Mouse (Mus musculus): ENCODE results near the gene Gm36864. TPM values are rescaled to one million over a fixed set of nuclear protein-coding genes. Genes with fewer than 3 reads are reported as not detected.
"Not testable (repeated sequence)": the region's sequence is repeated elsewhere in the genome, so short reads cannot be mapped to it uniquely, and the experiment has no call there.

Gene Gm36864
- 0.10 TPM in 1 of 2 replicates, not detected in the other for polyA plus RNA-seq (2016; fragmentation: Nextera tagmentation; extraction: Ambion mirVana)

GRCm38 (mm10) chr7:44235909-44236308 lies at the start of gene Gm36864:
TSS of gene Gm36864 (plus strand) at chr7:44236177.
- H3K36me3 ChIP-seq, result no peaks in the 10 kb centered on the region
- no peaks in the 10 kb centered on the region for H3K4me1 ChIP-seq (replicated peaks)
- WGBS, result 84% methylated on average over 3 of the region's 3 CpGs
- H3K27ac ChIP-seq, result no peak within 1 kb of the TSS
- H3K27me3 ChIP-seq (ENCODE audit: insufficient read depth, poor library complexity, severe bottlenecking), result no peaks in the 10 kb centered on the region
- DNase-seq (ENCODE audit: low spot score), result no peak
- no peak within 1 kb of the TSS for H3K4me3 ChIP-seq
- H3K9me3 ChIP-seq, result 0 out of 2 replicates have a peak, but pooled peaks cover 4% of the 10 kb centered on the region

- DNase-seq (ENCODE audit: low spot score); H3K4me3 ChIP-seq; H3K36me3 ChIP-seq; H3K9me3 ChIP-seq; H3K27ac ChIP-seq; H3K27me3 ChIP-seq (ENCODE audit: insufficient read depth, poor library complexity, severe bottlenecking); H3K4me1 ChIP-seq (replicated peaks): not testable (repeated sequence)
- 78% methylated on average over 8 of the region's 8 CpGs for WGBS
These were observed 49.5 kb upstream of the Gm36864 start for GRCm38 (mm10) chr7:44186516-44186915.

DNA sequence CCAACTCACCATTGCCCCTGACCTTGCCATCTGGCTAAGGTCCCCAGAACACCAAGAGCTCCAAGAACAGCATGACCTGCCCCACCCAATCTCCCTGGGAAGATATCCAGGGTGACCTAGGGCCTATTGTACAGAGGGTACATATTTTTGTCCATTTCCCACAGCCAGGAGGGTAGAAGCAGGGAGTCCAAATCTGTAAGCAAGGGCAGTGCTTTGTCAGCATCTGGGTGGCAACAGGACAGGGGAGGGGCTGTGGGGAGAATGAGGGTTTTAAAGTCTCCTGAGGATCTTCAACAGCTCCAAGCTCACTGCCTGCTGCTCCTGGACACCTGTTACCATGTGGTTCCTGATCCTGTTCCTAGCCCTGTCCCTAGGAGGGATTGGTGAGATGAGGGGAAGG lies 48.0 kb upstream of the Gm36864 start, which contains the start of gene Klk1b24:
TSS of gene Klk1b24 (plus strand) at position 301 of the 400 bp plus-strand sequence.
- not testable (repeated sequence) for H3K4me1 ChIP-seq (replicated peaks); H3K27me3 ChIP-seq (ENCODE audit: insufficient read depth, poor library complexity, severe bottlenecking); DNase-seq (ENCODE audit: low spot score); H3K9me3 ChIP-seq; H3K36me3 ChIP-seq; H3K4me3 ChIP-seq; H3K27ac ChIP-seq

DNA sequence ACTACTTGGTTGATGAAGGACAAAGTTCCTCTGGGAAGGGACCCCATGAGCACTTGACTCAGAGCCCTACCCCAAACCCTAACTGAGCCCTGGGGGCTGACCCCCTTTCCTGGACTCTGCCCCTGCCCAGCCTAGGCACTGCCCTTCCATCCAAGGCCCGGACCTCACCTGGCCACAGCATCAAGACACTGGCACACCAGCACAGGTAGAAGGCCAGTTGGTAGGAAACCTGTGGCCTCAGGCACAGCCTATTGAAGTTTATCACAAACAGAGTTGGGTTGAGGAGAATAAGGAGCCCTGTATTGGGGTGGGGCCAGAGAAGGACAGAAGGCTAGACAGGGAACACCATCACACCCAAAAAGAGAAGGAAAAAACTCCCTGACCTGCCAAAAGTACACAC lies 42.5 kb upstream of the Gm36864 start:
- not testable (repeated sequence) for DNase-seq (ENCODE audit: low spot score); H3K36me3 ChIP-seq; H3K9me3 ChIP-seq; H3K27me3 ChIP-seq (ENCODE audit: insufficient read depth, poor library complexity, severe bottlenecking); H3K27ac ChIP-seq; H3K4me3 ChIP-seq; H3K4me1 ChIP-seq (replicated peaks)
- WGBS, result 85% methylated on average over 1 of the region's 1 CpGs

DNA sequence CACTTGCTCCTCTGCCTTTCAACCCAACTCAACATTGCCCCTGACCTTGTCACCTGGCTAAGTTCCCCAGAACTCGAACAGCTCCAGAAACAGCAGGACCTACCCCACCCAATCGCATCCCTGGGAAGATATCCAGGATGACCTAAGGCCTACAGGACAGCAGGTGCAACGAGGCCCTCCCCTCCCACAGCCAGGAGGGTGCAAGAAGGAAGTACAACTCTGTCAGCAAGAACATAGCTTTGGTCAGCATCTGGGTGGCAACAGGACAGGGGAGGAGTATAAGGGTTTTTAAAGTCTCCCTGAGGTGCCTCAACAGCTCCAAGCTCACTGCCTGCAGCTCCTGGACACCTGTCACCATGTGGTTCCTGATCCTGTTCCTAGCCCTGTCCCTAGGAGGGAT lies 38.1 kb upstream of the Gm36864 start, which contains the start of gene Klk1b3:
TSS of gene Klk1b3 (plus strand) at position 301 of the 400 bp plus-strand sequence.
- Histone ChIP-seq H3K4me1 (replicated peaks) (no peaks in the 10 kb centered on the region), H3K9me3 (no peaks in the 10 kb centered on the region), H3K36me3 (no peaks in the 10 kb centered on the region), H3K27ac (no peak within 1 kb of the TSS), H3K4me3 (no peak within 1 kb of the TSS), H3K27me3 (ENCODE audit: insufficient read depth, poor library complexity, severe bottlenecking) (no peaks in the 10 kb centered on the region)
- WGBS, result 66% methylated on average over 3 of the region's 3 CpGs
- DNase-seq (ENCODE audit: low spot score), result no peak

- not testable (repeated sequence) for H3K27me3 ChIP-seq (ENCODE audit: insufficient read depth, poor library complexity, severe bottlenecking); DNase-seq (ENCODE audit: low spot score); H3K4me3 ChIP-seq; H3K4me1 ChIP-seq (replicated peaks); H3K36me3 ChIP-seq; H3K9me3 ChIP-seq; H3K27ac ChIP-seq
- 62% methylated on average over 3 of the region's 3 CpGs for WGBS
These were observed 28.8 kb upstream of the Gm36864 start, which contains the start of gene Klk1b4 for GRCm38 (mm10) chr7:44207135-44207534. TSS of gene Klk1b4 (plus strand) at chr7:44207435.

- no peak for DNase-seq (ENCODE audit: low spot score)
- WGBS, result 82% methylated on average over 3 of the region's 3 CpGs
- no peaks in the 10 kb centered on the region for H3K36me3 ChIP-seq
- no peak overlapping the region for H3K4me3 ChIP-seq
- no peaks in the 10 kb centered on the region for H3K4me1 ChIP-seq (replicated peaks)
- H3K9me3 ChIP-seq, result no peaks in the 10 kb centered on the region
- no peak overlapping the region for H3K27ac ChIP-seq
- H3K27me3 ChIP-seq (ENCODE audit: insufficient read depth, poor library complexity, severe bottlenecking), result no peaks in the 10 kb centered on the region
These were observed 27.7 kb upstream of the Gm36864 start for GRCm38 (mm10) chr7:44208307-44208706.

DNA sequence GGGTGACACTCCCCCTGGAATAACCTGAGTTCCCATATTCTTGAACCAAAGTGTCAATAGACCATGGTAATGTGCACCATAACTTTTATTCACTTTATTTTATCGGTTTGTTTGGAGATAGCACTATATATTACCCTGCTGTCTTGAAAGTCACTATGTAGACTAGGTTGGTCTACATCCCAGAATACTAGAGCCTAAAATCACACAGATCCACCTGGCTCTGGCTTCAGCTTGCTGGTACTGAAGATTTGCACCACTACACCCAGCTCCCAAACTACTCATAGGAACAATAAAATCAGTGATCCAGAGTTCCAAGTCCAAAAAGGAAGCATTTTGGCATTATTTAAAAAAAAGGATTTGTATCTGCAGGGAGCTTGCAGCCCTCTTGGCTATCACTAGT lies 20.3 kb upstream of the Gm36864 start, which contains the start of gene Klk1b5:
TSS of gene Klk1b5 (plus strand) at position 301 of the 400 bp plus-strand sequence.
- whole genome bisulfite sequencing, result 86% methylated on average over 1 of the region's 1 CpGs
- Histone ChIP-seq H3K27ac (no peak within 1 kb of the TSS), H3K9me3 (no peaks in the 10 kb centered on the region), H3K4me1 (replicated peaks) (no peaks in the 10 kb centered on the region), H3K27me3 (ENCODE audit: insufficient read depth, poor library complexity, severe bottlenecking) (no peaks in the 10 kb centered on the region), H3K4me3 (no peak within 1 kb of the TSS), H3K36me3 (no peaks in the 10 kb centered on the region)
- no peak for DNase-seq (ENCODE audit: low spot score)

DNA sequence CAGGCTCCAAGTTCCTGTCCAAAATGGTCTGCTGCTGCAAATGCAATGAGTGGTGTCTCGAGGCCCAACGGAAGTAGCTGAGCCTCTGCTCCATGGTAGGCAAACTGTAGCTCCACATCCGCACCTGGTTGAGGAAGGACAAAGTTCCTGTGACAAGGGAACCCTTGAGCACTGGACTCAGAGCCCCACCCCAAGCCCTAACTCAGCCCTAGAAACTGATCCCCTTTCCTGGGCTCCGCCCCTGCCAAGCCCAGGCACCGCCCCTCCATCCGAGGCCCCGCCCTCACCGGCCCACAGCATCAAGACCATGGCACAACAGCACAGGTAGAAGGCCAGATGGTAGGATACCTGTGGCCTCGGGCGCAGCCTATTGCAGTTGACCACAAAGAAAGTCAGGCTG lies 14.4 kb upstream of the Gm36864 start:
- H3K4me1 ChIP-seq (replicated peaks); H3K9me3 ChIP-seq; DNase-seq (ENCODE audit: low spot score); H3K27ac ChIP-seq; H3K36me3 ChIP-seq; H3K27me3 ChIP-seq (ENCODE audit: insufficient read depth, poor library complexity, severe bottlenecking); H3K4me3 ChIP-seq: not testable (repeated sequence)
- WGBS, result 74% methylated on average over 10 of the region's 10 CpGs

DNA sequence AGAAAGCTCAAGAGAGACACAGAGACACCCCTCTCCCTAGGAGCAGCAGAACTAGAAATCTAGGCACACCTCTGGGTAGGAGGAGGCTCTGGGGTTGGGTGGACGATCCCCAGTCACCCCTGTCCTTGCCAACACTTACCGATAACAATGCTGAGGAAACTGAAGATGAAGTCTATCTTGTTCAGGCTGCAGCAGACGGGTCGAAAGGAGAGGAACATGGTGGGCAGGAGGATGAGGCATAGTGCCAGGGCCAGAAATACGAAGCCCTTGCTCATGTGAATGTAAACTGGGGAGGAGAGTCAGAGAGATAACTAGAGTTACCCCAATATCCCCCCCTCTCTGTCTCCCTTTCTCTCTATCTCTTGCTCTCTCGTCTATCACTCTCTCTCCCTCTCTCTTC lies 13.6 kb upstream of the Gm36864 start:
- H3K36me3 ChIP-seq, result not testable (repeated sequence)
- 86% methylated on average over 6 of the region's 6 CpGs for WGBS

GRCm38 (mm10) chr7:44225076-44225475 lies 10.9 kb upstream of the Gm36864 start, which contains the start of gene Klk1:
TSS of gene Klk1 (plus strand) at chr7:44225360.
- DNase-seq (ENCODE audit: low spot score), result no peak
- Histone ChIP-seq H3K4me1 (replicated peaks) (no peaks in the 10 kb centered on the region), H3K27me3 (ENCODE audit: insufficient read depth, poor library complexity, severe bottlenecking) (no peaks in the 10 kb centered on the region), H3K4me3 (no peak within 1 kb of the TSS), H3K36me3 (no peaks in the 10 kb centered on the region), H3K9me3 (no peaks in the 10 kb centered on the region), H3K27ac (no peak within 1 kb of the TSS)
- 37% methylated on average over 1 of the region's 1 CpGs for WGBS

More for the DNA sequence above, 13.6 kb upstream of the Gm36864 start:
- not testable (repeated sequence) for H3K27ac ChIP-seq; DNase-seq (ENCODE audit: low spot score); H3K4me3 ChIP-seq; H3K27me3 ChIP-seq (ENCODE audit: insufficient read depth, poor library complexity, severe bottlenecking); H3K4me1 ChIP-seq (replicated peaks); H3K9me3 ChIP-seq

DNA sequence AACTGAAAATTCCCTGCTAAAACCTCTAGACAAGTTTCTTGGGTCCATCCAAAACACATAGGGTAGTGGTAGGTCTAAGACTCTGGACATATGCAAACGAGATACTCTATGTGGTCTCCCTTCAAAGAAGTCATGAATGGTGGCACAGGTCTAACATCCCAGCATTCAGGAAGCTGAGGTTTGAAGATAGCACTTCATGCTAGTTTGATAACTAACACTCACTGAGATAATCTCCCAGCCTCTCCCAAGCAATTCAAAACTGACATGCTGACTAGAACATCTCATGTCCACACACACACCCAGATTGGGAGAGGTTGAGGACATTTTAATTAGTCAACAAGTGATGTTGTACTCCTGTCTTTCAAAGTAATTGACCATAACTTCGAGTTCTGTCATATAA lies 3.9 kb downstream of the Gm36864 start:
- H3K36me3 ChIP-seq, result no peaks in the 10 kb centered on the region
- H3K4me1 ChIP-seq (replicated peaks), result no peaks in the 10 kb centered on the region
- WGBS, result 57% methylated on average over 2 of the region's 2 CpGs
- 0 out of 2 replicates have a peak, but pooled peaks cover 5% of the 10 kb centered on the region for H3K9me3 ChIP-seq
- no peak overlapping the region for H3K27ac ChIP-seq
- no peak overlapping the region for H3K4me3 ChIP-seq
- no peaks in the 10 kb centered on the region for H3K27me3 ChIP-seq (ENCODE audit: insufficient read depth, poor library complexity, severe bottlenecking)
- DNase-seq (ENCODE audit: low spot score), result no peak

DNA sequence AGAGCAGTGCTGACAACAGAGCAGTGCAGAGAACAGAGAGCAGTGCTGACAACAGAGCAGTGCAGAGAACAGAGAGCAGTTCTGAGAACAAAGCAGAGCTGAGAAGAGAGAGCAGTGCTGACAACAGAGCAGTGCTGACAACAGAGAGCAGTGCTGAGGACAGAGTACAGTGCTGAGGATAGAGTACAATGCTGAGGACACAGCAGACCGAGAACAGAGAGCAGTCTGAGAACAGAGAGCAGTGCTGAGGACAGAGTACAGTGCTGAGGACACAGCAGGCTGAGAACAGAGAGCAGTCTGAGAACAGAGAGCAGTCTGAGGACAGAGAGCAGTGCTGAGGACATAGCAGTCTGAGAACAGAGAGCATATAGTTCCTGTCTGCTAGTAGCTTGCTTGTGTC lies 4.7 kb downstream of the Gm36864 start:
- 60% methylated on average over 1 of the region's 1 CpGs for WGBS
- H3K4me1 ChIP-seq (replicated peaks), result peaks cover 7% of the 10 kb centered on the region

DNA sequence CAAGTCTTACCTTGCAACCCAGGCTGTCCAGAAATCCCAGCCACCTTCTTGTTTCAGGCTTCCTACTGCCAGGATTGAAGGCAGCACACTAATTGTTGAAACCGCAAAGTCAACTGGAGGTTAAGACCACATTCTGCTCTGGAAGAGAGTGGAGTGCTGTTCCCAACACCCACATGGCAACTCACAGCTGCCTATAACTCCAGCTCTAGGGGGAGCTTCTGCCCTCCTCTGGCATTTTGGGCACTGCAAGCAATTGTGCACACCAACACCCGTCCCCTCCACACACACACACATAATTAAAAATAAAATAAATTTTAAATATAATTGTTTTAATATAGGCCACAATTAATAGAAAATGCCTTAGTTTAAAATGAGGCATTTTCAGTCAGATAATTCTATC lies 5.2 kb downstream of the Gm36864 start:
- Histone ChIP-seq H3K27me3 (ENCODE audit: insufficient read depth, poor library complexity, severe bottlenecking) (no peaks in the 10 kb centered on the region), H3K4me1 (replicated peaks) (peaks cover 9% of the 10 kb centered on the region), H3K36me3 (no peaks in the 10 kb centered on the region), H3K4me3 (no peak overlapping the region), H3K27ac (no peak overlapping the region), H3K9me3 (0 out of 2 replicates have a peak, but pooled peaks cover 5% of the 10 kb centered on the region)
- 72% methylated on average over 2 of the region's 2 CpGs for WGBS
- DNase-seq (ENCODE audit: low spot score), result no peak

More for the DNA sequence above, 4.7 kb downstream of the Gm36864 start:
- 0 out of 2 replicates have a peak, but pooled peaks cover 5% of the 10 kb centered on the region for H3K9me3 ChIP-seq
- no peak overlapping the region for H3K27ac ChIP-seq
- DNase-seq (ENCODE audit: low spot score), result no peak
- no peak overlapping the region for H3K4me3 ChIP-seq
- no peaks in the 10 kb centered on the region for H3K36me3 ChIP-seq
- no peaks in the 10 kb centered on the region for H3K27me3 ChIP-seq (ENCODE audit: insufficient read depth, poor library complexity, severe bottlenecking)
